Comparison of ENCODE assay signal across 7 mouse cellular contexts in genomic region chr10:120112507-120113396, GRCm38 (mm10). TPM values are rescaled to one million over a fixed set of nuclear protein-coding genes. Genes with fewer than 3 reads are reported as not detected.
DNase-seq lines count a peak whose midpoint lies in the region; ATAC-seq lines count a peak whose summit lies in the region.

Gene Helb (minus strand): TSS chr10:120112987.

- ATAC-seq in embryonic facial prominence, embryonic 11.5 days (replicated peaks; ENCODE audit: insufficient number of reproducible peaks, low FRiP score, low TSS enrichment, low read depth), result peak; percentile 97
- peak; percentile 94 for ATAC-seq in granulocyte monocyte progenitor cell, adult 5-6 weeks (replicated peaks; ENCODE audit: poor library complexity, severe bottlenecking)
- peak; percentile 99 for ATAC-seq in midbrain, embryonic 13.5 days

- H3K9ac ChIP-seq in embryonic facial prominence, embryonic 11.5 days (replicated peaks; ENCODE audit: low read length), result peak within 1 kb of the TSS; percentile 52
- peak within 1 kb of the TSS; percentile 63 for H3K9ac ChIP-seq in midbrain, embryonic 13.5 days (replicated peaks)

- H3K27ac ChIP-seq in embryonic facial prominence, embryonic 11.5 days (replicated peaks; ENCODE audit: low read depth, low read length), result no peak within 1 kb of the TSS; the same call in 1 of the 2 replicates
- peak within 1 kb of the TSS; percentile 87 for H3K27ac ChIP-seq in limb, embryonic 10.5 days
- 0 out of 2 replicates have a peak within 1 kb of the TSS, but pooled peaks have one; percentile 20 for H3K27ac ChIP-seq in midbrain, embryonic 13.5 days

- H3K9me3 ChIP-seq in embryonic facial prominence, embryonic 11.5 days (replicated peaks; ENCODE audit: control insufficient read depth, low read length), result no peaks in the 10 kb centered on the region
- H3K9me3 ChIP-seq in limb, embryonic 10.5 days (replicated peaks), result no peaks in the 10 kb centered on the region
- no peaks in the 10 kb centered on the region for H3K9me3 ChIP-seq in midbrain, embryonic 13.5 days

- H3K4me2 ChIP-seq in embryonic facial prominence, embryonic 11.5 days (ENCODE audit: low read depth, low read length), result peak within 1 kb of the TSS; percentile 69
- H3K4me2 ChIP-seq in midbrain, embryonic 13.5 days (replicated peaks), result peak within 1 kb of the TSS; percentile 80

- no peaks in the 10 kb centered on the region for H3K4me1 ChIP-seq in embryonic facial prominence, embryonic 11.5 days (ENCODE audit: control insufficient read depth, insufficient read depth, low read length)
- peaks cover 9% of the 10 kb centered on the region; the same call in 1 of the 2 replicates for H3K4me1 ChIP-seq in limb, embryonic 10.5 days
- H3K4me1 ChIP-seq in midbrain, embryonic 13.5 days (replicated peaks), result peaks cover 10% of the 10 kb centered on the region

- no peaks in the 10 kb centered on the region for H3K36me3 ChIP-seq in embryonic facial prominence, embryonic 11.5 days (replicated peaks; ENCODE audit: control insufficient read depth, insufficient read depth, low read depth, low read length)
- 0 out of 2 replicates have a peak, but pooled peaks cover 3% of the 10 kb centered on the region for H3K36me3 ChIP-seq in limb, embryonic 10.5 days
- no peaks in the 10 kb centered on the region for H3K36me3 ChIP-seq in midbrain, embryonic 13.5 days

- no peaks in the 10 kb centered on the region for H3K27me3 ChIP-seq in embryonic facial prominence, embryonic 11.5 days (ENCODE audit: control insufficient read depth, insufficient read depth, low read length)
- no peaks in the 10 kb centered on the region for H3K27me3 ChIP-seq in limb, embryonic 10.5 days (ENCODE audit: low read depth, poor library complexity, severe bottlenecking)
- H3K27me3 ChIP-seq in midbrain, embryonic 13.5 days, result no peaks in the 10 kb centered on the region

- H3K4me3 ChIP-seq in embryonic facial prominence, embryonic 11.5 days (ENCODE audit: low read depth, low read length), result peak within 1 kb of the TSS; percentile 60
- H3K4me3 ChIP-seq in limb, embryonic 10.5 days, result peak within 1 kb of the TSS; percentile 85
- peak within 1 kb of the TSS; percentile 65 for H3K4me3 ChIP-seq in midbrain, embryonic 13.5 days (replicated peaks)

- peak; percentile 99 for DNase-seq in adrenal gland, postnatal 14 days
- DNase-seq in embryonic facial prominence, embryonic 11.5 days (ENCODE audit: low spot score), result peak; percentile 98
- DNase-seq in kidney, adult 11 months, result peak; percentile 98
- DNase-seq in limb, embryonic 10.5 days (ENCODE audit: low spot score), result peak; percentile 96
- peak; percentile 100 for DNase-seq in spleen, adult 12 weeks (ENCODE audit: low spot score)

- WGBS in embryonic facial prominence, embryonic 11.5 days, result under 1% methylated on average over 55 of the region's 55 CpGs
- WGBS in limb, embryonic 10.5 days, result under 1% methylated on average over 55 of the region's 55 CpGs
- WGBS in midbrain, embryonic 13.5 days, result under 1% methylated on average over 55 of the region's 55 CpGs

RNA-seq across cellular contexts. Expression of gene Helb, which starts in this region (rescaled TPM):
- total RNA-seq in adrenal gland, postnatal 14 days (2021), result 9.6 and 14.2 TPM in 2 replicates
- polyA plus RNA-seq in embryonic facial prominence, embryonic 11.5 days (2014; fragmentation: Nextera tagmentation; extraction: Ambion mirVana), result 4.7 and 5.5 TPM in 2 replicates
- total RNA-seq in granulocyte monocyte progenitor cell, adult 5-6 weeks (2014; fragmentation: Nextera tagmentation), result 29.5 and 32.7 TPM in 2 replicates
- 35.3 and 39.7 TPM in 2 replicates for total RNA-seq in granulocyte monocyte progenitor cell, adult 5-6 weeks (2017)
- 4.9 and 6.2 TPM in 2 replicates for polyA plus RNA-seq in limb, embryonic 10.5 days (2016; fragmentation: Nextera tagmentation; extraction: Ambion mirVana)
- 3.1 and 3.4 TPM in 2 replicates for polyA plus RNA-seq in midbrain, embryonic 13.5 days (2015; fragmentation: Nextera tagmentation; extraction: Ambion mirVana)
